Mouse (Mus musculus): ENCODE measurements around the gene Cox6a1.

DNA sequence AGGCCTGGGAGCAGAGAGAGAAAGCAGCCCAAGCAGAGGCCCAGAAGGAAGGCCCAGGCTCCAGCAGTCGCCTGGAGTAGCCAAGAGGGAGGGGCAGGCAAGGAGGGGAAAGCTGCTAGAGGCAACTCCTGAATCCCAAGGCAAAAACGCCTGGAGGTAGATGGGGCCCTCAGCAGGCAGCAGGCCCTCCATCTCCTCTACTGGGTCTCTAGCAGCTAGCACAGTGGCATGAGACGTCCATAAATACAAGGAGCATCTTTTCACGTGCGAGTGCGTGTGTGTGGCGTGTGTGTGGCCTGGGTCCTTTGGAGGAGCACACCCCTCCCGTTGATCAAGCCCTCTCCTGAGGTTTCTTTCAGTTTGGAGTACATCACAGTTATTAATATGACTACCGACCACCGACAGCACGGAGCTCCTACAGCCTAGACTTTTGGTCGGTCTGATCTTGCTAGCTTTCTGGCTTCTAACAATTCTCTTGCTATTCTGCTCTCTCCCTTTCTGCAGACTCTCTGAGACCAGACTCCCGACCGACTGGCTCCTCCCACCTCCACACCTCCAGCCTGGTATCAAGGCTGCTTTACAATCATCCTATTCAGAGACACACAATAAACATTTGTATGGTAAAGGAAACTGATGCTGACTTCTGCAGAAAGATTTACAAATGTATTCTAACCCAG lies 31.7 kb downstream of the Cox6a1 start:
- TF ChIP-seq POLR2A (IDR thresholded peaks at IDR 0.05; ENCODE audit: insufficient read depth, low read depth, low read length) (no peak), CTCF (IDR thresholded peaks at IDR 0.05; ENCODE audit: insufficient read depth, low read depth, low read length) (no peak)
